Mouse (Mus musculus) erythroblast, embryonic 14.5 days (primary cell): ENCODE measurements around the gene Trp53i11.

Experiments used
- GATA1 ChIP-seq: IDR thresholded peaks from 2 replicates; pipeline ENCODE4 v1.6.1; 2012; ENCODE audit warnings: low read length, inconsistent platforms, mixed read lengths
- TAL1 ChIP-seq: IDR thresholded peaks from 3 replicates; pipeline ENCODE4 v1.6.1; 2012; ENCODE audit warnings: low read length, inconsistent platforms, mixed read lengths

- TF ChIP-seq TAL1 = no peak
- TF ChIP-seq GATA1 = no peak
These were observed 61.7 kb downstream of the Trp53i11 start for GRCm38 (mm10) chr2:93249058-93249457.
